Mouse (Mus musculus): Measurements from ENCODE around the gene Taar4. TPM values are rescaled to one million over a fixed set of nuclear protein-coding genes. Genes with fewer than 3 reads are reported as not detected.

Taar4 gene
- polyA plus RNA-seq, 1 experiment from 2014 or later = not detected

DNA sequence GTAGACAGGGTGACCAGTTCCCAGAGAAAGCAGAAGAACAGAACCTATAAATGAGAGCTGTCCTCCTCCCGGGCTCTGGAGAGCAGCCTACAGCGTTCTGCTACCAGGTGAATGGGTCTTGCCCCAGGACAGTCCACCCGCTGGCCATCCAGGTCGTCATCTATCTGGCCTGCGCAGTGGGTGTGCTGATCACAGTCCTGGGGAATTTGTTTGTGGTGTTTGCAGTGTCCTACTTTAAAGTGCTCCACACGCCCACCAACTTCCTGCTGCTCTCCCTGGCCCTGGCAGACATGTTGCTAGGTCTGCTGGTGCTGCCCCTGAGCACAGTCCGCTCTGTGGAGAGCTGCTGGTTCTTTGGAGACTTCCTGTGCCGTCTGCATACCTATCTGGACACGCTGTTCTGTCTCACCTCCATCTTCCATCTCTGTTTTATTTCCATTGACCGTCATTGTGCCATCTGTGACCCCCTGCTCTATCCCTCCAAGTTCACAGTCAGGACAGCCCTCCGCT lies 10.4 kb downstream of the Taar4 start, which contains the start of gene Taar5:
Gene Taar5 (plus strand): TSS at position 51 of the 510 bp plus-strand sequence.
- WGBS = 91% methylated on average over 11 of the region's 11 CpGs

DNA sequence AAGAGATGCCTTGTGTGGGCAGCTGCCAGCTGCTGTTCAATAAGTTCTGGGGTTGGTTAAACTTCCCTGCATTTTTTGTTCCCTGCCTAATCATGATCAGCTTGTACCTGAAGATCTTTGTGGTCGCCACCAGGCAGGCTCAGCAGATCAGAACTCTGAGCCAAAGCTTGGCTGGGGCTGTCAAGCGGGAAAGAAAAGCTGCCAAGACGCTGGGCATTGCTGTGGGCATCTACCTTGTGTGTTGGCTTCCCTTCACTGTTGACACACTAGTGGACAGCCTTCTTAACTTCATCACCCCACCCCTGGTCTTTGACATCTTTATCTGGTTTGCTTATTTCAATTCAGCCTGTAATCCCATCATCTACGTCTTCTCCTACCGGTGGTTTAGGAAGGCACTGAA lies 11.0 kb downstream of the Taar4 start:
- H3K9me3 ChIP-seq = no peaks in the 10 kb centered on the region
- H3K27ac ChIP-seq (replicated peaks) = no peak overlapping the region
- no peaks in the 10 kb centered on the region for H3K4me1 ChIP-seq
- DNase-seq (ENCODE audit: low spot score) = no peak
- no peaks in the 10 kb centered on the region for H3K36me3 ChIP-seq (replicated peaks)
- H3K27me3 ChIP-seq (replicated peaks; ENCODE audit: low read depth, poor library complexity, severe bottlenecking) = no peaks in the 10 kb centered on the region
- WGBS = 84% methylated on average over 5 of the region's 5 CpGs
- H3K4me3 ChIP-seq = no peak overlapping the region

More for the DNA sequence above, 10.4 kb downstream of the Taar4 start, which contains the start of gene Taar5:
- Histone ChIP-seq H3K27ac (replicated peaks) (no peak within 1 kb of the TSS), H3K4me3 (no peak within 1 kb of the TSS), H3K9me3 (no peaks in the 10 kb centered on the region), H3K4me1 (no peaks in the 10 kb centered on the region), H3K27me3 (replicated peaks; ENCODE audit: low read depth, poor library complexity, severe bottlenecking) (no peaks in the 10 kb centered on the region), H3K36me3 (replicated peaks) (no peaks in the 10 kb centered on the region)
- DNase-seq (ENCODE audit: low spot score) = no peak

DNA sequence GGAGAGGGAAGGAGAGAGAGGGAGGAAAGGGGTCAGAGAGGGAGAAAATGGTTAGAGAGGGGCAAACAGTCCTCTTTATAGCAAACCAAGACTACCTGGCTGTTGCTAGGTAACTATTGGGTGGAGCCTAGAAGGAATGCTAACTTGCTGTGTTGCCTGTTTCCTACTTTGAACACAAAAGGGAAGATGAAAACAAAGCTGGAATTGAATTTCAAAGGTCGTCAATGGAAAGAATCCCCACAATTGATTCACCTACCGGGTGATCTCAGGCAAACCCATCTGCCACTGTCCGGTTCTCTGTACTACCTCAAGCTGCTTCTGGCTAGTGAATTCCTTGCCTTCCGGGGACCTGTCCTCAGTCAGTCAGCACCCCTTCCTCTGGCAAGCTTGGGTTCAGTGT lies 17.7 kb downstream of the Taar4 start:
- no peak for DNase-seq (ENCODE audit: low spot score)
- no peak overlapping the region for H3K27ac ChIP-seq (replicated peaks)
- no peaks in the 10 kb centered on the region for H3K4me1 ChIP-seq
- no peaks in the 10 kb centered on the region for H3K27me3 ChIP-seq (replicated peaks; ENCODE audit: low read depth, poor library complexity, severe bottlenecking)
- no peaks in the 10 kb centered on the region for H3K36me3 ChIP-seq (replicated peaks)
- H3K4me3 ChIP-seq = no peak overlapping the region
- WGBS = 44% methylated on average over 4 of the region's 4 CpGs
- H3K9me3 ChIP-seq = no peaks in the 10 kb centered on the region

DNA sequence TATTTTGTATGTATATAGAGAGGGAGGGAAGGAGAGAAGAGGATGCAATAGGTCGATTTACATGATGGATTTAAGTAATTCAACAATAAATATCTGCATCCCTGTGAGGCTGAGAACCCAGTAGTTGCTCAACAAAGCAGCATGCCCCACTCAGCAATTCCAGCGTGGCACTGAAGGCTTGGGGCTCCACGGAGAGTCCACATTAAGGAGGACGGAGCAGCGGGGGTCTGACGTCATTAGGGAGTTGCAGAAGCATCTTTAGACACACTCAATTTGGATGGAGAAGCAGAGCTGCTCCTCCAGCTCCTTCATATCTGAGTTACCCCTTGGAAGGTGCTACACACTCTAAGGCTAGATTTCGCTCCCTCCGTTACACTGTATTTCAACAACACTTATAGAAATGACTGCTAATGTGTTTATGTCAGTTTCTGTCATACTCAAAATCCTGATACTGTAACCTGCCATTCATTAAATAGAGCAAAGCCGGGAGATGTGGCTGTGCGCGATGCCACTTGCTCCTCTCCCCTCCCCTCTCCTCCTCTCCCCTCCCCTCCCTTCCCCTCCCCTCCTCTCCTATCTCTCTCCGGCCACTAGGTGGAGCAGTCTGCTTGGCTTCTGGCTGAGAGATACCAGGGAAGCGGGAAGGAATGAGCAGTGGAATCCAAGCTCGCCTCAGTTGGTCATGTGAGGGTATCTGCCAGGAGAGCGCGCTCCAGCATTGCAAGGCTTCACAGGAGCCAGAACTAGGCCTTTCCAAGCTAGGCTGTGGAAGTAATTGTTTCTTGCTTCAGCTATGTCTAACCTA lies 18.8 kb downstream of the Taar4 start:
- peak; percentile 81 for DNase-seq (ENCODE audit: low spot score)
- WGBS = 41% methylated on average over 16 of the region's 16 CpGs
- H3K4me1 ChIP-seq = no peaks in the 10 kb centered on the region; the same call in 1 of the 2 replicates
- H3K27ac ChIP-seq (replicated peaks) = no peak overlapping the region
- H3K9me3 ChIP-seq = no peaks in the 10 kb centered on the region
- no peak overlapping the region for H3K4me3 ChIP-seq
- no peaks in the 10 kb centered on the region for H3K36me3 ChIP-seq (replicated peaks)
- no peaks in the 10 kb centered on the region for H3K27me3 ChIP-seq (replicated peaks; ENCODE audit: low read depth, poor library complexity, severe bottlenecking)

DNA sequence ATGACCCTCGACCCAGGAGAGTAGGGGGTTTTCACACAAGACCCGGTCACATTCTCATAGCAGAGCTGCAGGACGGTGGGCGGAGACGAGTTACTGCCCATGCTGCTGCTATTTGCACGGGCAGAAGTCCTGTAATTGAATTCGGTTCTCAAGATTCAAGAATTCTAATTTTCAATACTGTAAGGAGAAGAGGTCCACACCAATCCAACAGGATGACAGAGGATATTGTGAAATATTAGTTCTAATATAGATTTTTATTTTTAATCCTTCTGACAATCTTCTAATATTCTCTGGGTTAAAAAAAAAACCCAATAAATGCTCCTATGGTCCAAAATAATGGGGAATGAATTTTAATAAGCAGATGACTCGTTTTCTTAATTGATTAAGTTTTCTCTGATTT lies 25.3 kb downstream of the Taar4 start, which contains the start of gene Taar6:
Gene Taar6 (minus strand): TSS at position 101 of the 400 bp plus-strand sequence.
- 80% methylated on average over 8 of the region's 8 CpGs for WGBS
- Histone ChIP-seq H3K27ac (replicated peaks) (no peak within 1 kb of the TSS), H3K4me1 (no peaks in the 10 kb centered on the region; the same call in 1 of the 2 replicates), H3K27me3 (replicated peaks; ENCODE audit: low read depth, poor library complexity, severe bottlenecking) (no peaks in the 10 kb centered on the region), H3K9me3 (peaks cover 2% of the 10 kb centered on the region; the same call in 1 of the 2 replicates), H3K36me3 (replicated peaks) (no peaks in the 10 kb centered on the region), H3K4me3 (no peak within 1 kb of the TSS)
- no peak for DNase-seq (ENCODE audit: low spot score)

DNA sequence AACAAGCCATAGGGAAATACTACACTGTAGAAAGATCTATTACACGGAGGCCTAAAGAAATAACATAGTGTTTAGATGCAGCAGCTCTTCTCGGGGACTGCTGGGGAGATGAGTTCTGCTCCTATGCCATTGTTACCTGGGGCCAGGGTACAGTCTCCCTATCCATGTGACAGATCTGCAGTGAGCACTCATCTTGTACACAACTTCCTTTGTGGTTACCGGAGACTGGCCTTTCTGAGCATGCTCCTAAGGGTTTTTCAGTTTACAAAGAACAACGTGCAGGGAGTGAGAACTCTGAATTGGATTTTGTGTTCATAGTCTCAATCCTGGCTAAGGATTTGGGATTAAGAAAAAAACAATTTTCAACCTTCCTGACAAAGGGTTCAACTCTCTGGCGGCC lies 26.1 kb downstream of the Taar4 start:
- 81% methylated on average over 5 of the region's 5 CpGs for WGBS
- H3K27ac ChIP-seq (replicated peaks) = no peak overlapping the region
- H3K36me3 ChIP-seq (replicated peaks) = no peaks in the 10 kb centered on the region
- peaks cover 2% of the 10 kb centered on the region; the same call in 1 of the 2 replicates for H3K9me3 ChIP-seq
- H3K27me3 ChIP-seq (replicated peaks; ENCODE audit: low read depth, poor library complexity, severe bottlenecking) = no peaks in the 10 kb centered on the region
- no peaks in the 10 kb centered on the region; the same call in 1 of the 2 replicates for H3K4me1 ChIP-seq
- H3K4me3 ChIP-seq = no peak overlapping the region
- no peak for DNase-seq (ENCODE audit: low spot score)

DNA sequence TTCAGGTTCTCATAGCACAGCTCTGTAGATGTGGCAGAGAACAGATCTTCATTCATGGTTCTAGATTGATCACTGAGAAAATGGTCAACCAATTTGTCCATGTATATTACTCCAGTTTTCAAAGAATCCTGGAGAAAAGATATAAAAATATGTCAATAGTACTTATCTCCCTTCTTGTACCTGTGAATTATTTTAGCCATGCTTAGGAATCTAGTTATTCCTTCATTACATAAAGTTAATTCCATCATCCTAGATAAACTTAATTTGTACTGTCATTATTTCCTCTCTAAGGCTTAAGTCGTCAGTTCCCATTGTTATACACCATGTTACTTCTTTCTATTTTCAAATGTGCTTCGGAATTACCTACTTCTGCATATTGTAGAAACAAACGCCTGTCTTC lies 33.1 kb downstream of the Taar4 start, which contains the start of gene Taar7a:
Gene Taar7a (minus strand): TSS at position 101 of the 400 bp plus-strand sequence.
- DNase-seq (ENCODE audit: low spot score) = no peak
- no peak within 1 kb of the TSS for H3K27ac ChIP-seq (replicated peaks)
- no peak within 1 kb of the TSS for H3K4me3 ChIP-seq
- H3K9me3 ChIP-seq = peaks cover 2% of the 10 kb centered on the region; the same call in 1 of the 2 replicates
- 89% methylated on average over 3 of the region's 3 CpGs for WGBS
- no peaks in the 10 kb centered on the region for H3K4me1 ChIP-seq
- no peaks in the 10 kb centered on the region for H3K36me3 ChIP-seq (replicated peaks)
- no peaks in the 10 kb centered on the region for H3K27me3 ChIP-seq (replicated peaks; ENCODE audit: low read depth, poor library complexity, severe bottlenecking)

DNA sequence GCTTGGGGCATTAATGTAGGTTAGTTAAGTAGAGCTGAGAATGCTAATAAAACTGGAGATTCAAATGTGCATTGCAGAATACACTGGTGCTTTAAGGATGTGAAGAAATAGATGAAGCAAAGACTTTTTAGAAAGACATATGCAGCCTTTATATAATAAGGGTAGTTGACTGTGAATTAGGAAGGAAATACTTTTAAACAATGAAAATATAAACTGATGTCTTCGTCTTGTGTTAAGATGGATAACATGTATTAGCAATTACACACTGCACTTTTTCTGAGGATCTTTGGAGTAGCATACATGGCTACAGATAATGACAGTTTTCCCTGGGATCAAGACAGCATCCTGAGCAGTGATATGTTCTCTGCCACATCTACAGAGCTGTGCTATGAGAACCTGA lies 39.3 kb downstream of the Taar4 start, which contains the start of gene Taar7b:
Gene Taar7b (plus strand): TSS at position 301 of the 400 bp plus-strand sequence.
- H3K27me3 ChIP-seq (replicated peaks; ENCODE audit: low read depth, poor library complexity, severe bottlenecking) = no peaks in the 10 kb centered on the region
- H3K36me3 ChIP-seq (replicated peaks) = no peaks in the 10 kb centered on the region
- no peaks in the 10 kb centered on the region for H3K9me3 ChIP-seq
- no peaks in the 10 kb centered on the region for H3K4me1 ChIP-seq
- H3K27ac ChIP-seq (replicated peaks) = no peak within 1 kb of the TSS
- DNase-seq (ENCODE audit: low spot score) = no peak
- no peak within 1 kb of the TSS for H3K4me3 ChIP-seq
- 84% methylated on average over 1 of the region's 1 CpGs for WGBS

DNA sequence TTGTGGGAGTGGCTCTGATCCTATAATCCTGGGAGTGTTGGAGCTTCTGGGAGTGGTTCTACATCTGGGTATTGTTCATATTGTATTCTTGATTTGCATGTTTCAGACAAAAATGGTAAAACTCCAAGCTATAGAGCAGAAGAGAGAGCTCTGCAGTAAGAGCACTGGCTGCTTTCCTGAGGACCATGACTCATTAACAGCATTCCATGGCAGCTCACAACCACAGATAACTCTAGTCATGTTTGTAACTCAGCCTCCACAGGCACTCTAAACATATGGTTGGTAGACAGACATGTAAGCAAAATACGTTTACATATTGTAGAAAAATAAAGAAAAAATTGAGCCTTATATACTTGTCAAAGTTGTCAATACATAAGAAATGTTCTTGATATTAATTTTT lies 46.1 kb downstream of the Taar4 start:
- no peaks in the 10 kb centered on the region for H3K4me1 ChIP-seq
- no peaks in the 10 kb centered on the region for H3K36me3 ChIP-seq (replicated peaks)
- 78% methylated on average over 1 of the region's 1 CpGs for WGBS
- DNase-seq (ENCODE audit: low spot score) = no peak
- no peak overlapping the region for H3K27ac ChIP-seq (replicated peaks)
- no peaks in the 10 kb centered on the region for H3K9me3 ChIP-seq
- H3K4me3 ChIP-seq = no peak overlapping the region
- H3K27me3 ChIP-seq (replicated peaks; ENCODE audit: low read depth, poor library complexity, severe bottlenecking) = no peaks in the 10 kb centered on the region

DNA sequence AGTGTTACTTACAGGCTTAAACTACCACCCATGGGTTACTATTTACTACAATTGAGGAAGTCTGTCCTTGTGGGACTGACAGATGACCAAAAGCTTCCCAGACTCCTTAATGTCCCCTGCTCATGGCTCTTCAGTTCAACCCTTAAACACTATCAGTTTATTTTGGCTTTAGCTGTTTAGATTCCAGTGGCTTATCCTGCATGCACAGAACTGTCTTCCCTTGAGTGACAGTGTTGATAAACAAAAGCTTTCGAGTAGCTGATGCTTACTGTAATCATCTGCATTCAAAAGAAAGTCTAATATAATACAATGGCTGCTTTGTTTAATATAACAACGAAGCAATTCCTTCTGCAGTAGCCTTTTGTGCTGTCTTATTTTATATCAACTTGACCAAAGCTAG lies 46.7 kb downstream of the Taar4 start:
- H3K4me1 ChIP-seq = no peaks in the 10 kb centered on the region
- no peaks in the 10 kb centered on the region for H3K27me3 ChIP-seq (replicated peaks; ENCODE audit: low read depth, poor library complexity, severe bottlenecking)
- H3K9me3 ChIP-seq = no peaks in the 10 kb centered on the region
- 65% methylated on average over 2 of the region's 2 CpGs for WGBS
- no peaks in the 10 kb centered on the region for H3K36me3 ChIP-seq (replicated peaks)
- DNase-seq (ENCODE audit: low spot score) = no peak
- H3K27ac ChIP-seq (replicated peaks) = no peak overlapping the region
- H3K4me3 ChIP-seq = no peak overlapping the region

DNA sequence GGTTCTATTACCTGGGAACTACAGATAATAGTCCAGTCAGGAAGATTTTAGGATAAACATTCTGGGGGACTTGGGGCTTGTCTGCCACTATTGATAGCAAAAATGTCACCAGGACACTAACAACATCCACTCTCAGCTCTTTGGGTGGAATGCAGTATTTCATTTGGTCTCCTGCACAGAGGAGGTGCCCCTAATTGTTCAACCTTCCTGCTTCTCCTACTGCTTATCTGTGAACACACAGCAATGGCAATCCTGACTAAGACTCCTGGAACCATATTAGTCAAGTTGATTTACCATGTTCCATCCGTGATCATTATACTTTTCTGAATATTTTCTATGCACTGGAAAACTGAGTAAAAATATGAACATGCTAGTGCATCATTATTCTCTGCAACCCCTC lies 47.8 kb downstream of the Taar4 start:
- Histone ChIP-seq H3K27ac (replicated peaks) (no peak overlapping the region), H3K4me1 (no peaks in the 10 kb centered on the region)
- WGBS = 92% methylated on average over 1 of the region's 1 CpGs

More for the DNA sequence above, 47.8 kb downstream of the Taar4 start:
- Histone ChIP-seq H3K4me3 (no peak overlapping the region), H3K27me3 (replicated peaks; ENCODE audit: low read depth, poor library complexity, severe bottlenecking) (no peaks in the 10 kb centered on the region), H3K36me3 (replicated peaks) (no peaks in the 10 kb centered on the region), H3K9me3 (no peaks in the 10 kb centered on the region)
- DNase-seq (ENCODE audit: low spot score) = no peak

Measured in embryonic facial prominence, embryonic 10.5 days (tissue).